Mouse (Mus musculus) embryo, embryonic 11 days (tissue): ENCODE data around the gene Ptprc.

Source experiments
- DNase-seq: peaks from one replicate; pipeline ENCODE4 v3.0.0-alpha.2; 2015

Gene Ptprc

GRCm38 (mm10) chr1:138148844-138149243 is 26.7 kb downstream of the Ptprc start:
- no peak for DNase-seq

DNA sequence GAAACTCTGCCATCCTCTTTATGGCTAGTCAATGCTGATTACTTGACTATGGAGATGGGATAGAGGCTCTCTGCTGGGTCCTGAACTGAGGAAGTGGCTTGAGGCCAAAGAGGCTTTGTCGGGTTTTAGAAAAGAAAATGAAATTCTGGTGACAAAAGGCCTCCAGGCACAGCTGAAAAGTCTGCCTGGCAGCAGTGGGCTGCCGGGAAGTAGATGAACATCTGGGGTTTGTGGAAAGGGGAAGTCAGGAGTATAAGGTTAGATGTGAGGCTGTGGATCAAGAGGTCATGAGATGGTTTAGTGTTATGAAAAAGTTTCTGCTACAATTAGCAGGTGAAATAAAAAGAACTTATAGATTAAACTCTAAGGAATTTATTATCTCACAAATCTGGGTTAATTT is 29.9 kb downstream of the Ptprc start:
- DNase-seq = no peak

DNA sequence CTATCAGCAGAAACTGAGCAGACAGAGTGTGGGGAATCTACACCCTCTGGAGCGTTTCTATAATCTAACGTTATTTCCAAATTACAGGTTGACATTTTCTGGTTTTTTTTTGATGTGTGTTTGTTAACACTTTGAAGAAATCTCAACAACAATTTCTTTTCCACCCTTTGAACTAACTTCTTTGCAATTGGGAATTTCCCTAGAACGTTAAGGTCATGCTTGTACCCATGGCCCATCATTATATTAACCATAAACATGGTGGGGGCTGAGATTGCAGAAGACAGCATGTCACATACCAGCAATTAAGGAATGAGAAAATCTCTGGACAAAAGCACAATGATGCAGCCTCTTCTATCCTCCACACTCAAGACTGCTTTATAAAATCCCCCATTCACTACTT is 30.4 kb downstream of the Ptprc start:
- DNase-seq = no peak

- no peak for DNase-seq
Observed at GRCm38 (mm10) chr1:138144365-138144764, 31.1 kb downstream of the Ptprc start.

DNA sequence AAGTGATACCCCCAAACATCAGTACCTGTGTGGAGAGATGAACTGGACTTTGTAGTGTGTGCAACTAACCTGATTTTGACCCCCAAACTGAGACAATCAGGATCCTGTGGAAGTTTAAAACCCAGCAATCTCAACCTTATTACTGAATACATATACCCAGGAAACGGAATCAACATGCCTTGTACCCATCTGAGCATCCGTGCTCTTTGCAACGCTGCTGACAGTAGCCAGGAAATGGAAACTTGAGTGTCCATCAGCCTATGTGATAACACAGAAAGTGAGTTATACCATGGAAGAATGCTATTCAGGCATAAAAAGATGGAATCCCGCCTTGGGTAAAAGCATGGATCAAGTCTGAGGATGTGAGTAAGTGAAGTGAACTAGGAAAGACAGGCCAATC is 34.7 kb downstream of the Ptprc start:
- no peak for DNase-seq

DNA sequence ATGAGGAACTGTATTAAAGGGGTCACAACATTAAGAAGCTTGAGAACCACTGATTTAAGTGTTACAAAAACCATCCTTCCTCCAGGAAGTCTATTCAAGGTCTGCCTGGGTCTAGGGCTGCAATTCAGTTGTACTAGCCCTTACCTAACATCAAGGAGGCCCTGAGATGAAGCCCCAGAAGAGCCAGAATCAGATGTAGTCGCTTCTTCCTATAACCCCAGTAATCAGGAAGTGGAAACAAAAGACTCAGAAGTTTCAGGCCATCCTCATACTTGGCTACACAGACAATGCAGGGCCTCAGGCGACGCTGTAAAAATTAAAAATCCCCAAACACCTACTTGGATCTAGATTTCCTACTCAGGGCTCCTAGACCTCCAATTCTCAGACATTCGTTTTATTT is 37.8 kb downstream of the Ptprc start:
- DNase-seq = no peak

DNA sequence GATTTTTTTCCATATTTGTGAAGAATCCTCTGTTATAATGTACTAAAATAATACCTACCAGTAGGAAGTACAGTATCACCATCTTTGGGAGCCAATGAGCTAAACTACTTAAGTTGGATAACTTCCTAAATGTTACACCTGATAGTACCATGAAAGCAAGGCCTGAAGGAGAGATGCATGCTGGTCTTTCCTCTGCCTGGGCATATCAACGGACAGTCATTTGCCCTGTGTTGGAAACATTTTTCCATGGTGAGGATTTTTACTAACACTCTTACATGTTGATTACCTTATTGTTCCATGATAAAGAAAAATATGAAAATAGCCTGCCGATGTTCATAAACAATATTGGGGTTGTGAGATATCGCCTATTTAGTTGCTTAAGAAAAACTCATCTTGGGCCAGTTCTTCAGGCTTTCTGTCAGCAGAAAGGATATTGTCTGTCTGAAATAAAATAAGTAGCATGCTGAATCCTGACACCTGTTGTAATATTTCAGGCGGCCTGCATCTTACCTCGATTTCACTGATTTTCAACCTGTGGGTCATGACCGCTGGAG is 38.4 kb downstream of the Ptprc start:
- no peak for DNase-seq

DNA sequence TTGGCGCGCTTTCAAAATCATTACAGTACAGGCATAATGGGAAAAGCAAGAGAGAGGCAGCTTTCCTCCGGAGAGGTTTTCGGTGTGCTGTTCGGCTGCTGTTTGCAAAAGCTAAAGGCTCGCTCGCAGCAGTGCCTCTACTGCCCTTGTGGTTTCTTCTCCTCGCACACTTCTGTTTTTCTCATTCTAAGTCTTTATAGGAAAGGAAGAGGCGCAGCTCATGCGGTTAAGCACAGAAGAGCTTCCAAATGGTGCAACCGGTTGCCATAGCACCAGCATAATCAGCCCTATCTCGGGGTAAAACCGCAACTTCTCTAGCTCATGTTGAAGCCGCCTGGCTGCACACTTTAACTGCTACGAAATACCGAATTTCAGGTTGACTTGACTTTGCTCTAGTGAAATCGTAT is 39.1 kb downstream of the Ptprc start:
- DNase-seq = peak; percentile 66

- DNase-seq = no peak
Observed at GRCm38 (mm10) chr1:138135637-138136372, 39.7 kb downstream of the Ptprc start.

- no peak for DNase-seq
Observed at GRCm38 (mm10) chr1:138135117-138135516, 40.4 kb downstream of the Ptprc start.

DNA sequence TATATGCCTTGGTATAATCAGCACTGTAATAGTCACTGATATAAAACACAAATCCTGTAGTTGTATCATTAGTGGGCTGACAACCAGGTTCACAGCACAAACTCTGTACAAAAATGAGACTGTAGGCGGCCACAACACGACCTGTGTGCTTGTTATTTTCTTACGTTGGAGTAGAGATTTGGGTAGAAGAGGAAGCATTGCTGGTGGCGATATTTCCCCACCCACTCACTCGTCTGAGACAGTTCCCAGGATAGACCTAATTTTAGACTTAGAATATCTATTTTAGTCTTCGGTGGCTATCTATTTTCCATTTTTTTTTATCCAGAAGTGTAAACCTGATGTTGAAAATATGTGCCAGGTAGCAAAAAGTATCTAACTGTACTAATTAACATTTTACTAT is 41.2 kb downstream of the Ptprc start:
- DNase-seq = no peak

DNA sequence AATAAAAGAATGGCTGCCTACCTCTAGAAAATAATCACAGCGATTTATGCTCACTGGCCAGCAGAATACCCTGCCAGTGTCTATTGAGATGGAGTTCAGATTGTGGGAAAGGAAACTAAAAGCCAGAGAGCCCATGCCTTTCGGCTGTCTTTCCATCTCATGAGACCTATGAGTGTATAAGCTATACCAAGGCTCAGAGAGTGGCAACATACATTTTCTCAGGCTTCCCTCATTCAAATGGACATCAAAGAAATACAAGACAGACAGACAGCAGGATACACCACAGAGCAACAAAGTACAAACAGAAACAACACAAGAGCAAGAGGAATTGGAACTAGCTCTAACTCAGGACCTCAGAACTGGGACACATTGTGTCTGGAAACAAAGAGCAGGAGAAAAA is 43.8 kb downstream of the Ptprc start:
- no peak for DNase-seq

- peak; percentile 26 for DNase-seq
Observed at GRCm38 (mm10) chr1:138130145-138130544, 45.4 kb downstream of the Ptprc start.

- DNase-seq = no peak
Observed at GRCm38 (mm10) chr1:138126843-138127242, 48.7 kb downstream of the Ptprc start.

GRCm38 (mm10) chr1:138125281-138125680 is 50.2 kb downstream of the Ptprc start:
- no peak for DNase-seq

DNA sequence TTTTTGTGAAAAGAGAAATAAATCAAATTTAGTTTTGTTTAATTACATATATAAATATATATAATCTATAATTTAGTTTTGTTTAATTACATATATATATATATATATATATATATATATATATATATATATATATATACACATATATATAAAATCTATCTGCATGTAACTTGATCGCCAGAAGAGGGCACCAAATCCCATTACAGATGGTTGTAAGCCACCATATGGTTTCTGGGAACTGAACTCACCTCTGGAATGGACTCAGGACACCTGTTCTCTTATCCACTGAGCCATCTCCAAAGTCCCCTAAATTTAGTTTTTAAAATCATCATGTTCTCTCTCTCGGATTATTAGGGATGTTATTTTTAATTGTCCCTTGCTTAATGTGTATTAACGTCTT is 51.6 kb downstream of the Ptprc start:
- DNase-seq = peak; percentile 38

DNA sequence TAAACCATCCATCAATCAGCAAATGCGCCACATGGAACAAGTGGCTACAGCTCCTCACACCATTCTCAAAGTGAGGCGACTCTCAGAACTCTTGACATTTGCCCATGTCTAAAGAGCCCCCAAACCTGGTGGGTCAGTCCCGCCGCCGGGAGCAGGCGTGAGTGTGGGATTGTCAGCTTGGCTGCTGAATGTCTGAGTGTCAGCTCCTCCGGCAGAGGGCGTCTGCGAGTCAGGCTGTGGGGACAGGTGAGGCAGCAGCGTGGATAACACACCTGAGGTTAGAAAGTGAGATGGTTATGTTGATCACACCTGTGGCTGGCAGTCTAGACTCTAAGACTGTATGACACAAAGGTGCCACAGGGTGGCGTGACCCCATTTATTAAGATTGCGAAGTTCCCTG is 55.6 kb downstream of the Ptprc start:
- no peak for DNase-seq

DNA sequence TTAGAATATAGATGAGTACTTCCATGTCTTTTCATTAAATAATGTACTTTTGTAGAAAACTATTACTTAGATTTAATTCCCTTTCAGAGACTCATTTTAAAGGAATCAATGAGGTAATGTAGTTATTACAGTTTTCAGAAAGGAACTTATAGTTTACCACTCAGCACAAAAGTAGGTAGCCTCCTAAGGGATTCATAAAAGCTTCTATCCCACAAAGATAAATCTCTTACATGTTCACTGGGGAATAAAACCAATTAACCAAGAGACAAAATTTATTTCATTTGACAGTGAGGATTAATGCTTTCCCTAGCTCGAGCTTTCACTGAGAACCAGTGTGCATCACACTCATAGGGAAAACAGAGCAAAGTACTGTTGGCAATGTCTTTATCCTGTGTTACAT is 82.3 kb downstream of the Ptprc start:
- no peak for DNase-seq

DNA sequence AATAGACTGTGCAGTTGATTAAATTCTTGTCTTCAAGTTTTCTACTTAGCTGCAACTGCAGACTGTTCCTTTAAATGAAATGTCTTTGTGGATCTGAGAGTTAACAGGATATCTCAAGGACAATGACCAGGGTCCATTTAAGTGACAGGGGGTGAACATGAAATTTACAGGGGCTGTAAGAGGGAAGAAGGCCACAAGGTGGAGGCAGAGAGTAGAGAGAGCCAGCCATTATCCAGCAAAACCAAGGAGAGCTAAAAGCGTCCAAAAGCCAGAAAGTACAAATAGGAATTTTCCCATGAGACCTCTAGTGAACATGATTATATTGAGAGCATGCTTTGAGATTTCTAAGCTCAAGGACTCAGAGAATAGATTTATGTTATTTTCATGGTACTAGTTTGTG is 89.7 kb downstream of the Ptprc start:
- DNase-seq = peak; percentile 73

DNA sequence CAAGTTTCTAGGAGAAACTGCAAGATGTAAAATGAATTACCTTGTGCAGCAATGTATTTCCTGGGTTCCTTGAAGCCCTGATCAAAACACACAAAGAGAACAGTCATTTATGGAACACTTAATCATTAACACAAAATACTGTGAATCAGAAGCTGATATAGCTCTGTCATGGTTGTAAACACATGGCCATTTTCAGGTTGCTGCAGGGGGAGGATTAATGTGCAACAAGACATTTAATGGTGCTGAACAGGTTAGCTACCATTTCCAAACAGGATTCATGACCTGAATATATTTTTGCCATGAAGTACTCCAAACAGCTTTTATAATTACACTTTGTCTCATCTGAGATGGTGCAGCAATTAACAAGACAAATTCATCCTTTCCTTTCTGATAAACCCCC is 91.8 kb downstream of the Ptprc start:
- no peak for DNase-seq

DNA sequence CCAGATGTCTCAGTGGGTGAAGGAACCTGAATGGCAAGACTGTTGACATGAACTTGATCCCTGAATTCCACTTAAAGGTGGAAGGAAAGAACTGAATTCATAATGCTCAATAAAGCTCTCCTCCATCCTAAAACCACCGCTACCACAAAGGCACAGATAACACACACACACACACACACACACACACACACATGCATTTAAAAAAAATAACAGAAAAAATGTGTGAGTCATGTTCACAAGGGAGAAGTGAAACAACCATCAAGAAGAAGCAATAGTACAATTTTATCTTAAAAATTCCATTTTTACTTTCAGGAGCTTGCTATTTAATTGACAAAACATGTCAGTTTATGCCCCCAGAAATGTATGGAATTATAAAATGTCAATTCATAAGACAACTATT is 95.2 kb downstream of the Ptprc start:
- no peak for DNase-seq

DNA sequence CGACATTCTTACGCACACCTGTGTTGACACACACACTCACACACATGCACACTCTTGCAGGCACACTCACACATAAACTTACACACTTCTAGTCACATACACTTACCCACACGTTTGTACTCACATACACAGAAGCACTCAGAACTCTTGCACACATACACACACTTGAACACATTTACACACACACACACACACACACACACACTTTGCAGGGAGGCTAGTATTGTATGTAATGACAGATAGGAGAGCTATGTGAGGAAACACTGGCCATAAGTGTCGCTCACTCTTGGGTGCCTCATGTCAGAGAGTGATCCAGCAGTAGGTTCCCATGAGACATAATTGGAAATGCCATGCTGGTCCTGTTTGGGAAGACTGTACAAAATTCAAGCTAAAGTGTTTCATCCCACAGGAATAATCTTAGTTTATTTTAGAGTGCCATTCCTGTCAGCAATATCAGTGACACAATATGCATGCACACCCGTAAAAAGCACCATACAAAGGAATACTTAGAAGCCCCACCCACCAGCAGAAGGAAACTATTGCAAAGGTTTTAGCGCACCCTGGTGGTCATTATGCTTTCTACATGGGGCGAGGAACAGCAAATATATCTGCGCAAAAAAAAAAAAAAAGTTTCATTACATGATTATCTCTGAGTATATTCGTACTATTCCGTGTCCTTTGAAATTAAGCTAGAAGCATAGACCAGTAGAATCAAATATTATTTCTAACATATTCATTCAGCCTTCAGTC is 131.1 kb downstream of the Ptprc start:
- DNase-seq = peak; percentile 92

GRCm38 (mm10) chr1:138040556-138040955 is 135.0 kb downstream of the Ptprc start:
- peak; percentile 29 for DNase-seq

DNA sequence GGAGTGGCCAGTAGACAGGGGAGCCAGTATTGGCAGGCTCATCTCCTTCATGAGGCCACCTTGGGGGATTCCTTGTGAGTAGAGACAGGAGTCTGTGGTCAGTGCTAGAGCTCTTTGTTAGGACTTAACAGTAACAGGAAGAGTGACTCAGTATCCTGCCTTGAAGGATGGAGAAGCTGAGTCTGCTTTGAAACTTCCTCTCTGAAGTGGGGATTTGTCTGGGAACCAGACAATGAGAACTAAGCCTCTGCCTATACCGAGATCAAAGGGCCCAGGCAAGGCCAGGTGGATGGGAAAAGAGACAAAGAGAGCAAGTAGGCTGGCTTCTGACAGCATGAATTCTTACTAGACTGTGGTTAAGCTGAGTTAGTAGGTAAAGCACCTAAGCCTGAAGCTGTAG is 136.3 kb downstream of the Ptprc start:
- peak; percentile 19 for DNase-seq
